Mouse (Mus musculus): Measurements from ENCODE around the gene Slc9a9. TPM values are rescaled to one million over a fixed set of nuclear protein-coding genes. Genes with fewer than 3 reads are reported as not detected.

The Slc9a9 gene
- polyA plus RNA-seq, 1 experiment: 0.69 TPM

GRCm38 (mm10) chr9:94661768-94662167, 7.9 kb upstream of the Slc9a9 start:
- Histone ChIP-seq H3K4me1 (ENCODE audit: control insufficient read depth, insufficient read depth, low read length) (no peaks in the 10 kb centered on the region), H3K27ac (ENCODE audit: control insufficient read depth, insufficient read depth, low read depth, low read length) (no peak overlapping the region), H3K36me3 (ENCODE audit: control insufficient read depth, insufficient read depth, low read length) (no peaks in the 10 kb centered on the region), H3K4me3 (ENCODE audit: control insufficient read depth, low read depth, low read length) (no peak overlapping the region), H3K27me3 (ENCODE audit: control insufficient read depth, insufficient read depth, low read length) (no peaks in the 10 kb centered on the region)
- no peak for TF ChIP-seq CTCF (IDR thresholded peaks at IDR 0.05; ENCODE audit: control insufficient read depth, insufficient read depth, insufficient replicate concordance, low read depth, low read length)

- Histone ChIP-seq H3K4me3 (ENCODE audit: control insufficient read depth, low read depth, low read length) (no peak overlapping the region), H3K27me3 (ENCODE audit: control insufficient read depth, insufficient read depth, low read length) (no peaks in the 10 kb centered on the region), H3K4me1 (ENCODE audit: control insufficient read depth, insufficient read depth, low read length) (peaks cover 3% of the 10 kb centered on the region), H3K36me3 (ENCODE audit: control insufficient read depth, insufficient read depth, low read length) (no peaks in the 10 kb centered on the region), H3K27ac (ENCODE audit: control insufficient read depth, insufficient read depth, low read depth, low read length) (no peak overlapping the region)
- no peak for TF ChIP-seq CTCF (IDR thresholded peaks at IDR 0.05; ENCODE audit: control insufficient read depth, insufficient read depth, insufficient replicate concordance, low read depth, low read length)
Observed at GRCm38 (mm10) chr9:94665248-94665647, 4.5 kb upstream of the Slc9a9 start.

GRCm38 (mm10) chr9:94668589-94668988, 1.1 kb upstream of the Slc9a9 start:
- H3K27ac ChIP-seq (ENCODE audit: control insufficient read depth, insufficient read depth, low read depth, low read length): no peak overlapping the region
- H3K4me3 ChIP-seq (ENCODE audit: control insufficient read depth, low read depth, low read length): no peak overlapping the region
- peaks cover 5% of the 10 kb centered on the region for H3K4me1 ChIP-seq (ENCODE audit: control insufficient read depth, insufficient read depth, low read length)
- no peaks in the 10 kb centered on the region for H3K36me3 ChIP-seq (ENCODE audit: control insufficient read depth, insufficient read depth, low read length)
- no peaks in the 10 kb centered on the region for H3K27me3 ChIP-seq (ENCODE audit: control insufficient read depth, insufficient read depth, low read length)
- TF ChIP-seq CTCF (IDR thresholded peaks at IDR 0.05; ENCODE audit: control insufficient read depth, insufficient read depth, insufficient replicate concordance, low read depth, low read length) (no peak), POLR2A (IDR thresholded peaks at IDR 0.05; ENCODE audit: control insufficient read depth, low read depth, low read length) (no peak)

GRCm38 (mm10) chr9:94670704-94671103, 995 bp downstream of the Slc9a9 start:
- Histone ChIP-seq H3K4me1 (ENCODE audit: control insufficient read depth, insufficient read depth, low read length) (peaks cover 5% of the 10 kb centered on the region), H3K27ac (ENCODE audit: control insufficient read depth, insufficient read depth, low read depth, low read length) (no peak overlapping the region), H3K4me3 (ENCODE audit: control insufficient read depth, low read depth, low read length) (no peak overlapping the region), H3K36me3 (ENCODE audit: control insufficient read depth, insufficient read depth, low read length) (no peaks in the 10 kb centered on the region), H3K27me3 (ENCODE audit: control insufficient read depth, insufficient read depth, low read length) (no peaks in the 10 kb centered on the region)
- TF ChIP-seq CTCF (IDR thresholded peaks at IDR 0.05; ENCODE audit: control insufficient read depth, insufficient read depth, insufficient replicate concordance, low read depth, low read length): no peak
- TF ChIP-seq POLR2A (IDR thresholded peaks at IDR 0.05; ENCODE audit: control insufficient read depth, low read depth, low read length): no peak

GRCm38 (mm10) chr9:94674704-94675103, 5.0 kb downstream of the Slc9a9 start:
- Histone ChIP-seq H3K27me3 (ENCODE audit: control insufficient read depth, insufficient read depth, low read length) (no peaks in the 10 kb centered on the region), H3K36me3 (ENCODE audit: control insufficient read depth, insufficient read depth, low read length) (no peaks in the 10 kb centered on the region), H3K27ac (ENCODE audit: control insufficient read depth, insufficient read depth, low read depth, low read length) (no peak overlapping the region), H3K4me3 (ENCODE audit: control insufficient read depth, low read depth, low read length) (no peak overlapping the region), H3K4me1 (ENCODE audit: control insufficient read depth, insufficient read depth, low read length) (peaks cover 5% of the 10 kb centered on the region)
- no peak for TF ChIP-seq POLR2A (IDR thresholded peaks at IDR 0.05; ENCODE audit: control insufficient read depth, low read depth, low read length)
- TF ChIP-seq CTCF (IDR thresholded peaks at IDR 0.05; ENCODE audit: control insufficient read depth, insufficient read depth, insufficient replicate concordance, low read depth, low read length): no peak

DNA sequence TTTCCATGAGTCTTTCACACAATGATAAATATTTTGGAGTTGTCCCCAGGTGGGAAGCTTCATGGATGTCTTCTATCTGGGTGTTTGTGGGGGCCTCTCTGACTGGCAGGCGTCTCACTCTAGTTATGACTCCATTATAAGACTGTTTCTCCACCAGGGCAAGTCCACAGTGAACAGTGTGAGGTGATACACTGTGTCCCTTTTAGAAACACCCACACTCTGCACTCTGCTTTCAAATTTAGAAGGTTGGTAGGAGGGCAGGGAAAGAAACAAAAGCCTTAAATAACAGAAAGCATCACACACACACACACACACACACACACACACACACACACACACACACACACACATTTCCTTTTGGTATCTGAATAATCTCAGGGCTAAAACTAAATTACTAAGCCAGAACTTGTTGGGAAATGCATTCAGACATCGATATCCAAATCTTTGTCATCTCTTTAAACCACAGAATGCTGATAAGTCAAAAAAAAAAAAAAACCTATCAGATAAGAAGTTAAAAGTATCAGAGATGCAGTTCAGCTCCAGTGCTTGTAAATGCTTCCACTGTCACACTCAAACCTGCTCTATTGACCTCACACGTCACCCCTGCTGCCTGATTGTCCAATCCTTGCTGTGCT, 8.4 kb downstream of the Slc9a9 start:
- TF ChIP-seq POLR2A (IDR thresholded peaks at IDR 0.05; ENCODE audit: control insufficient read depth, low read depth, low read length) (no peak), CTCF (IDR thresholded peaks at IDR 0.05; ENCODE audit: control insufficient read depth, insufficient read depth, insufficient replicate concordance, low read depth, low read length) (no peak)
- H3K27ac ChIP-seq (ENCODE audit: control insufficient read depth, insufficient read depth, low read depth, low read length): no peak overlapping the region
- no peak overlapping the region for H3K4me3 ChIP-seq (ENCODE audit: control insufficient read depth, low read depth, low read length)
- H3K27me3 ChIP-seq (ENCODE audit: control insufficient read depth, insufficient read depth, low read length): no peaks in the 10 kb centered on the region
- no peaks in the 10 kb centered on the region for H3K36me3 ChIP-seq (ENCODE audit: control insufficient read depth, insufficient read depth, low read length)
- peaks cover 9% of the 10 kb centered on the region for H3K4me1 ChIP-seq (ENCODE audit: control insufficient read depth, insufficient read depth, low read length)

- TF ChIP-seq POLR2A (IDR thresholded peaks at IDR 0.05; ENCODE audit: control insufficient read depth, low read depth, low read length) (no peak), CTCF (IDR thresholded peaks at IDR 0.05; ENCODE audit: control insufficient read depth, insufficient read depth, insufficient replicate concordance, low read depth, low read length) (no peak)
- H3K27me3 ChIP-seq (ENCODE audit: control insufficient read depth, insufficient read depth, low read length): no peaks in the 10 kb centered on the region
- H3K27ac ChIP-seq (ENCODE audit: control insufficient read depth, insufficient read depth, low read depth, low read length): no peak overlapping the region
- peaks cover 9% of the 10 kb centered on the region for H3K4me1 ChIP-seq (ENCODE audit: control insufficient read depth, insufficient read depth, low read length)
- no peak overlapping the region for H3K4me3 ChIP-seq (ENCODE audit: control insufficient read depth, low read depth, low read length)
- no peaks in the 10 kb centered on the region for H3K36me3 ChIP-seq (ENCODE audit: control insufficient read depth, insufficient read depth, low read length)
Observed at GRCm38 (mm10) chr9:94680468-94681094, 10.9 kb downstream of the Slc9a9 start.
